Mouse (Mus musculus) limb, embryonic 14.5 days (tissue): ENCODE data around the gene Edem2. TPM values are rescaled to one million over a fixed set of nuclear protein-coding genes. Genes with fewer than 3 reads are reported as not detected.

Experiments
- ATAC-seq: fragments of 200-750 bp; cut with Nextera tagmentation; 2 replicates; pipeline ENCODE4 v1.8.0; 2017; ENCODE audit warnings: low read depth, moderate number of reproducible peaks, moderate TSS enrichment; ENCODE audit not compliant: low FRiP score
- DNase-seq: peaks from one replicate; pipeline ENCODE4 v3.0.0-alpha.2; 2015; ENCODE audit warnings: low spot score
- H3K27ac ChIP-seq: fragments of 300-500 bp; sonication (generic); replicated peaks from 2 replicates; pipeline ENCODE4 v1.5.1; 2014; ENCODE audit warnings: low read depth, mild to moderate bottlenecking, low read length, moderate library complexity, mixed read lengths
- H3K27me3 ChIP-seq: fragments of 300-500 bp; sonication (generic); 2 replicates; pipeline ENCODE4 v1.6.1; 2014; ENCODE audit warnings: low read length, mixed read lengths; ENCODE audit not compliant: control insufficient read depth, insufficient read depth
- H3K36me3 ChIP-seq: fragments of 300-500 bp; sonication (generic); 2 replicates; pipeline ENCODE4 v1.6.1; 2014; ENCODE audit warnings: mild to moderate bottlenecking, low read length, moderate library complexity, mixed read lengths; ENCODE audit not compliant: control insufficient read depth, insufficient read depth
- H3K4me1 ChIP-seq: fragments of 300-500 bp; sonication (generic); 2 replicates; pipeline ENCODE4 v1.6.1; 2014; ENCODE audit warnings: antibody characterized with exemption, low read length, mixed read lengths; ENCODE audit not compliant: control insufficient read depth, insufficient read depth
- H3K4me2 ChIP-seq: fragments of 300-500 bp; sonication (generic); replicated peaks from 2 replicates; pipeline ENCODE4 v1.6.1; 2014; ENCODE audit warnings: low read depth, mild to moderate bottlenecking, low read length, moderate library complexity; ENCODE audit not compliant: severe bottlenecking
- H3K4me3 ChIP-seq: fragments of 300-500 bp; sonication (generic); replicated peaks from 2 replicates; pipeline ENCODE4 v1.5.1; 2014; ENCODE audit warnings: low read length
- H3K9ac ChIP-seq: fragments of 300-500 bp; sonication (generic); 2 replicates; pipeline ENCODE4 v1.6.1; 2014; ENCODE audit warnings: mild to moderate bottlenecking, low read depth, low read length, moderate library complexity; ENCODE audit not compliant: severe bottlenecking
- H3K9me3 ChIP-seq: fragments of 300-500 bp; sonication (generic); 2 replicates; pipeline ENCODE4 v1.6.1; 2016; ENCODE audit warnings: low read length; ENCODE audit not compliant: control insufficient read depth
- POLR2A ChIP-seq: fragments of 200-500 bp; IDR thresholded peaks from 2 replicates; pipeline ENCODE4 v1.8.0; 2012; ENCODE audit warnings: inconsistent platforms, mild to moderate bottlenecking, moderate library complexity, borderline replicate concordance; ENCODE audit not compliant: insufficient read depth, insufficient read length; ENCODE audit errors: extremely low read depth
- WGBS: fragments of 180-500 bp; shearing (Covaris S2); extraction: QIAGEN DNeasy Blood & Tissue Kit; methylation state at CpG from one replicate; pipeline ENCODE4 v1.1.7; 2014; 5-methylcytosine and 5-hydroxymethylcytosine counted together
- polyA plus RNA-seq, 2 experiments: library from polyadenylated mRNA; depleted of rRNA in 1 of 2; stranded (reverse) in 1 of 2; unstranded in 1 of 2; fragments of >200 nt; fragmentation: Nextera tagmentation in 1 of 2; extraction: Ambion mirVana in 1 of 2; gene quantifications; 2 replicates each; pipeline versions ENCODE4 v1.2.1 to v1.2.3; 2012 to 2014

Edem2 gene
- polyA plus RNA-seq, 2 experiments = 35.0 to 36.1 TPM

GRCm38 (mm10) chr2:155735080-155735479, 5.8 kb upstream of the Edem2 start:
- no peaks in the 10 kb centered on the region for H3K9me3 ChIP-seq
- no peaks in the 10 kb centered on the region for H3K36me3 ChIP-seq
- no peak overlapping the region for H3K4me2 ChIP-seq
- DNase-seq (no peak), ATAC-seq (no peak)
- H3K4me1 ChIP-seq = no peaks in the 10 kb centered on the region
- no peak overlapping the region for H3K4me3 ChIP-seq
- no peak for TF ChIP-seq POLR2A
- H3K27ac ChIP-seq = no peak overlapping the region
- no peaks in the 10 kb centered on the region for H3K27me3 ChIP-seq
- WGBS = 69% methylated on average over 5 of the region's 5 CpGs
- no peak overlapping the region for H3K9ac ChIP-seq

- Histone ChIP-seq H3K9ac (peak overlapping the region; percentile 58), H3K4me1 (peaks cover 8% of the 10 kb centered on the region), H3K27me3 (no peaks in the 10 kb centered on the region), H3K4me3 (peak overlapping the region; percentile 73), H3K9me3 (no peaks in the 10 kb centered on the region), H3K27ac (no peak overlapping the region), H3K4me2 (peak overlapping the region; percentile 83), H3K36me3 (no peaks in the 10 kb centered on the region)
- DNase-seq = no peak
- WGBS = 5% methylated on average over 15 of the region's 15 CpGs
- no peak for TF ChIP-seq POLR2A
- ATAC-seq = no peak
Measured at GRCm38 (mm10) chr2:155728742-155729141, 533 bp downstream of the Edem2 start.

- Histone ChIP-seq H3K4me2 (0 out of 2 replicates have a peak overlapping the region, but pooled peaks have one; percentile 83), H3K9ac (no peak overlapping the region), H3K4me3 (no peak overlapping the region), H3K4me1 (peaks cover 8% of the 10 kb centered on the region), H3K27me3 (no peaks in the 10 kb centered on the region), H3K9me3 (no peaks in the 10 kb centered on the region), H3K27ac (no peak overlapping the region), H3K36me3 (no peaks in the 10 kb centered on the region)
- WGBS = 71% methylated on average over 7 of the region's 7 CpGs
- ATAC-seq = no peak
- no peak for TF ChIP-seq POLR2A
- DNase-seq = no peak
Measured at GRCm38 (mm10) chr2:155727764-155728395, 1.4 kb downstream of the Edem2 start.

GRCm38 (mm10) chr2:155726302-155726701, 3.0 kb downstream of the Edem2 start:
- DNase-seq (no peak), ATAC-seq (no peak)
- no peak for TF ChIP-seq POLR2A
- H3K9ac ChIP-seq = no peak overlapping the region
- no peak overlapping the region for H3K4me2 ChIP-seq
- H3K27ac ChIP-seq = no peak overlapping the region
- H3K4me3 ChIP-seq = no peak overlapping the region
- H3K27me3 ChIP-seq = no peaks in the 10 kb centered on the region
- WGBS = 90% methylated on average over 7 of the region's 7 CpGs
- H3K4me1 ChIP-seq = peaks cover 8% of the 10 kb centered on the region
- H3K9me3 ChIP-seq = no peaks in the 10 kb centered on the region
- no peaks in the 10 kb centered on the region for H3K36me3 ChIP-seq

- no peak overlapping the region for H3K9ac ChIP-seq
- no peak for ATAC-seq
- no peaks in the 10 kb centered on the region for H3K27me3 ChIP-seq
- no peak for DNase-seq
- H3K9me3 ChIP-seq = no peaks in the 10 kb centered on the region
- WGBS = 82% methylated on average over 6 of the region's 6 CpGs
- no peak for TF ChIP-seq POLR2A
- H3K27ac ChIP-seq = no peak overlapping the region
- H3K4me2 ChIP-seq = no peak overlapping the region
- H3K4me1 ChIP-seq = peaks cover 8% of the 10 kb centered on the region
- no peaks in the 10 kb centered on the region for H3K36me3 ChIP-seq
- no peak overlapping the region for H3K4me3 ChIP-seq
Measured at GRCm38 (mm10) chr2:155724526-155724925, 4.7 kb downstream of the Edem2 start.
